Mouse (Mus musculus) gastrocnemius, adult 18-20 months (tissue): Measurements from ENCODE around the gene Mrln. TPM values are rescaled to one million over a fixed set of nuclear protein-coding genes. Genes with fewer than 3 reads are reported as not detected.
A peak's percentile ranks its signal among the peaks of the same experiment; 100 is the strongest.
"Not testable (repeated sequence)": the region's sequence is repeated elsewhere in the genome, so short reads cannot be mapped to it uniquely, and the experiment has no call there.

Experiments
- DNase-seq: peaks from one replicate; pipeline ENCODE4 v3.0.0; 2021; ENCODE audit warnings: low spot score
- total RNA-seq, 2 experiments: library from RNA; stranded (reverse); gene quantifications; 2 replicates each; pipeline ENCODE4 v1.2.3; 2021

The Mrln gene
- total RNA-seq, 2 experiments from 2014 or later, result 203 to 226 TPM

- DNase-seq, result no peak
These were observed 10.2 kb upstream of the Mrln start for GRCm38 (mm10) chr10:70194283-70194682.

- DNase-seq, result no peak
These were observed 9.2 kb upstream of the Mrln start for GRCm38 (mm10) chr10:70195279-70195678.

GRCm38 (mm10) chr10:70195786-70196185 lies 8.7 kb upstream of the Mrln start:
- DNase-seq, result peak; percentile 59

GRCm38 (mm10) chr10:70196666-70197065 lies 7.8 kb upstream of the Mrln start:
- DNase-seq, result peak; percentile 67

GRCm38 (mm10) chr10:70197601-70198000 lies 6.9 kb upstream of the Mrln start:
- no peak for DNase-seq

GRCm38 (mm10) chr10:70198012-70198411 lies 6.5 kb upstream of the Mrln start:
- DNase-seq, result no peak

GRCm38 (mm10) chr10:70198951-70199463 lies 5.5 kb upstream of the Mrln start:
- DNase-seq, result no peak

- DNase-seq, result no peak
These were observed 4.8 kb upstream of the Mrln start for GRCm38 (mm10) chr10:70199466-70200210.

GRCm38 (mm10) chr10:70200889-70201500 lies 3.5 kb upstream of the Mrln start:
- no peak for DNase-seq

GRCm38 (mm10) chr10:70211281-70211680 lies 6.8 kb downstream of the Mrln start:
- DNase-seq, result no peak

- DNase-seq, result no peak
These were observed 16.5 kb downstream of the Mrln start for GRCm38 (mm10) chr10:70220971-70221370.

GRCm38 (mm10) chr10:70222231-70222630 lies 17.8 kb downstream of the Mrln start:
- not testable (repeated sequence) for DNase-seq

GRCm38 (mm10) chr10:70224571-70224970 lies 20.1 kb downstream of the Mrln start:
- peak; percentile 89 for DNase-seq

- peak; percentile 50 for DNase-seq
These were observed 21.3 kb downstream of the Mrln start for GRCm38 (mm10) chr10:70225760-70226159.

GRCm38 (mm10) chr10:70226608-70227007 lies 22.1 kb downstream of the Mrln start:
- no peak for DNase-seq

GRCm38 (mm10) chr10:70230352-70230751 lies 25.9 kb downstream of the Mrln start:
- peak; percentile 81 for DNase-seq

GRCm38 (mm10) chr10:70237936-70238335 lies 33.5 kb downstream of the Mrln start:
- DNase-seq, result no peak

- DNase-seq, result peak; percentile 72
These were observed 38.4 kb downstream of the Mrln start for GRCm38 (mm10) chr10:70242751-70243444.

GRCm38 (mm10) chr10:70244921-70245558 lies 40.6 kb downstream of the Mrln start, which contains the start of gene Slc16a9:
TSS of gene Slc16a9 (plus strand) at chr10:70245100.
- DNase-seq, result peak; percentile 78

GRCm38 (mm10) chr10:70245559-70245945 lies 41.1 kb downstream of the Mrln start:
- peak; percentile 38 for DNase-seq

GRCm38 (mm10) chr10:70246076-70246475 lies 41.6 kb downstream of the Mrln start:
- DNase-seq, result no peak

GRCm38 (mm10) chr10:70250354-70250753 lies 45.9 kb downstream of the Mrln start:
- no peak for DNase-seq
